In the genomic region with DNA sequence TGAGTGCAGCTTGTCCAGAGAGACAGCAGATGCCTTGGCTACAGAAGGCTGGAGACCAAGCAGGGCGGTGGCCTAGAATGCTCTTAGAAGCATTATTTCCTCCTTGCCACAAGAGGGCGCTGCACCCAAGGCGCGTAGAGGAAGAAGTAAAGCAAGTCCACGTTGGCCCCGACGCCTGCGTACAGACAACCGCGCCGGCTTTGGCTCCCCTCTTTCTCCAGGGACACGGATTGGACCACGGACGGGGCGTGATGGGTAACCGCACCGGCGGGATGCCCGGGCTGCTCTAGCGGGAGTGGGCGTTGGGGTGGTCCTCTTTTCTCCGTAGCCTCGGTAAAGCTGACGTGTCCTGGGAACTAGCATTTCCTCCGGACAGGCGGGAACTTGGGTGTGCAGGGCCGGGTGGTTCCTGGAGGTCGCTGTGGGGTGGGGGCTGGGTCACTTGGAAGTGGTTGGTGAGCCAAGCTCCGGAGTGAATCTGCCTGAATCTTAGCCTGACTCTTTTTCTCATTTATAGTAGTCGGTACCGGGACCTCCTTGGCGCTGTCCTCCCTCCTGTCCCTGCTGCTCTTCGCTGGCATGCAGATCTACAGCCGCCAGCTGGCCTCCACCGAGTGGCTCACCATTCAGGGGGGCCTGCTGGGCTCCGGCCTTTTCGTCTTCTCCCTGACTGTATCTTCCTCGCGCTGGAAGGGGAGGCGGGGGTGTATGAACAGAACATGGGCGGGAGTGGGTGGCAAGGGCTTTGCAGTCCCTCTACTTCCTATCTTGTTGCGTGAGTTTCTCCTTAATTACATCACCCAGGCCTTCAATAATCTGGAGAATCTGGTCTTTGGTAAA, we compare ENCODE assay signal across 8 mouse cellular contexts. TPM values are rescaled to one million over a fixed set of nuclear protein-coding genes. Genes with fewer than 3 reads are reported as not detected.
DNase-seq lines count a peak whose midpoint lies in the region; ATAC-seq and TF ChIP-seq lines count a peak whose summit lies in the region.

A gene (minus strand): TSS at position 49 of the 840 bp plus-strand sequence.

- peaks cover 9% of the 10 kb centered on the region; the same call in 1 of the 2 replicates for H3K36me3 ChIP-seq in hindbrain, postnatal 0 days (ENCODE audit: insufficient read depth, low read length)

- peaks cover 25% of the 10 kb centered on the region for H3K4me1 ChIP-seq in hindbrain, postnatal 0 days (ENCODE audit: insufficient read depth, low read length)

- H3K9ac ChIP-seq in hindbrain, postnatal 0 days (replicated peaks; ENCODE audit: low read length) = peak within 1 kb of the TSS; percentile 77

- no peak; the same call in none of the 2 replicates for TF ChIP-seq CTCF in gastrocnemius, adult 2 months (IDR thresholded peaks at IDR 0.05)
- TF ChIP-seq CTCF in hindbrain, postnatal 0 days (IDR thresholded peaks at IDR 0.05; ENCODE audit: low read depth) = peak; percentile 99

- intact Hi-C loops in gastrocnemius, adult 2 months (cut with DNase I) = loop anchor here (2.0 kb wide), 1 partner anchor 62 kb away; no protein-coding TSS in a partner anchor
- intact Hi-C loops in left cerebral cortex, postnatal 10 days (cut with DNase I) = loop anchor here (5.0 kb wide), 1 partner anchor 36 kb away; a partner anchor contains a TSS

- peak; percentile 93 for DNase-seq in adipocyte (ENCODE audit: low spot score)
- peak; percentile 93 for DNase-seq in gastrocnemius, adult 2 months
- DNase-seq in hindbrain, postnatal 0 days (ENCODE audit: low spot score) = peak; percentile 96
- peak; percentile 90 to 94 for DNase-seq in left cerebral cortex, postnatal 10 days (ENCODE audit: extremely low spot score in 1 of 2, low spot score in 2 of 2)
- DNase-seq in right cerebral cortex, postnatal 10 days (ENCODE audit: low spot score in 2 of 2) = peak; percentile 95
- peak; percentile 89 for DNase-seq in urinary bladder, postnatal 14 days (ENCODE audit: low spot score)

- peak; percentile 67 for ATAC-seq in common myeloid progenitor, adult 5-6 weeks (replicated peaks; ENCODE audit: low read depth, poor library complexity, severe bottlenecking)
- ATAC-seq in hindbrain, postnatal 0 days = peak; percentile 77
- ATAC-seq in megakaryocyte progenitor cell, adult 5-6 weeks (replicated peaks; ENCODE audit: poor library complexity) = peak; percentile 78

- no peaks in the 10 kb centered on the region for H3K27me3 ChIP-seq in hindbrain, postnatal 0 days (ENCODE audit: insufficient read depth, low read length)

- H3K4me2 ChIP-seq in hindbrain, postnatal 0 days (ENCODE audit: low read depth, low read length) = peak within 1 kb of the TSS; percentile 90

- H3K9me3 ChIP-seq in hindbrain, postnatal 0 days (ENCODE audit: low read length) = no peaks in the 10 kb centered on the region

- peak within 1 kb of the TSS; percentile 93 for H3K27ac ChIP-seq in gastrocnemius, adult 2 months
- peak within 1 kb of the TSS; percentile 89 for H3K27ac ChIP-seq in hindbrain, postnatal 0 days

- under 1% methylated on average over 34 of the region's 42 CpGs for WGBS in hindbrain, postnatal 0 days

- peak within 1 kb of the TSS; percentile 90 for H3K4me3 ChIP-seq in gastrocnemius, adult 2 months
- H3K4me3 ChIP-seq in hindbrain, postnatal 0 days (ENCODE audit: low read length) = peak within 1 kb of the TSS; percentile 68

RNA-seq across cellular contexts. Expression of the gene that starts here (rescaled TPM):
- 0.49 and 7.1 TPM in 2 replicates for total RNA-seq in common myeloid progenitor, adult 5-6 weeks (2017)
- under 1 TPM; 0.18 to 0.50 TPM for total RNA-seq in gastrocnemius, adult 2 months (2021)
- total RNA-seq in hindbrain, postnatal 0 days (2014; rRNA removed) = 97.9 and 101 TPM in 2 replicates
- 42.9 and 49.8 TPM in 2 replicates for polyA plus RNA-seq in hindbrain, postnatal 0 days (2015; fragmentation: Nextera tagmentation; extraction: Ambion mirVana)
- 100 to 1,000 TPM; 112 to 118 TPM for total RNA-seq in left cerebral cortex, postnatal 10 days (2021)
- total RNA-seq in megakaryocyte progenitor cell, adult 5-6 weeks (2015) = 1.2 and 1.5 TPM in 2 replicates
- total RNA-seq in megakaryocyte progenitor cell, adult 5-6 weeks (2017) = 0.12 and 0.91 TPM in 2 replicates

Comparison
In these comparisons a context has a peak if more than half of its experiments do, and no peak if none do; other contexts are left out.
1. Peak in every context shown above with its lines: DNase-seq, ATAC-seq, H3K4me3 ChIP-seq and H3K27ac ChIP-seq.
2. RNA of the gene that starts here (total RNA-seq): 112 to 118 TPM in left cerebral cortex, postnatal 10 days and 97.9 to 101 TPM in hindbrain, postnatal 0 days; 0.49 to 7.1 TPM in common myeloid progenitor, adult 5-6 weeks, 0.12 to 1.5 TPM in megakaryocyte progenitor cell, adult 5-6 weeks and 0.18 to 0.50 TPM in gastrocnemius, adult 2 months; every median in the first group is over 10 times any median in the second.
3. Peak in DNase-seq, H3K4me3 ChIP-seq and H3K27ac ChIP-seq in gastrocnemius, adult 2 months; RNA of the gene not detected or under 1 TPM.